Mouse (Mus musculus): ENCODE results near the gene Wdr43. TPM values are rescaled to one million over a fixed set of nuclear protein-coding genes. Genes with fewer than 3 reads are reported as not detected.

The Wdr43 gene
- polyA plus RNA-seq, 1 experiment from 2014 or later, result 84.0 TPM

DNA sequence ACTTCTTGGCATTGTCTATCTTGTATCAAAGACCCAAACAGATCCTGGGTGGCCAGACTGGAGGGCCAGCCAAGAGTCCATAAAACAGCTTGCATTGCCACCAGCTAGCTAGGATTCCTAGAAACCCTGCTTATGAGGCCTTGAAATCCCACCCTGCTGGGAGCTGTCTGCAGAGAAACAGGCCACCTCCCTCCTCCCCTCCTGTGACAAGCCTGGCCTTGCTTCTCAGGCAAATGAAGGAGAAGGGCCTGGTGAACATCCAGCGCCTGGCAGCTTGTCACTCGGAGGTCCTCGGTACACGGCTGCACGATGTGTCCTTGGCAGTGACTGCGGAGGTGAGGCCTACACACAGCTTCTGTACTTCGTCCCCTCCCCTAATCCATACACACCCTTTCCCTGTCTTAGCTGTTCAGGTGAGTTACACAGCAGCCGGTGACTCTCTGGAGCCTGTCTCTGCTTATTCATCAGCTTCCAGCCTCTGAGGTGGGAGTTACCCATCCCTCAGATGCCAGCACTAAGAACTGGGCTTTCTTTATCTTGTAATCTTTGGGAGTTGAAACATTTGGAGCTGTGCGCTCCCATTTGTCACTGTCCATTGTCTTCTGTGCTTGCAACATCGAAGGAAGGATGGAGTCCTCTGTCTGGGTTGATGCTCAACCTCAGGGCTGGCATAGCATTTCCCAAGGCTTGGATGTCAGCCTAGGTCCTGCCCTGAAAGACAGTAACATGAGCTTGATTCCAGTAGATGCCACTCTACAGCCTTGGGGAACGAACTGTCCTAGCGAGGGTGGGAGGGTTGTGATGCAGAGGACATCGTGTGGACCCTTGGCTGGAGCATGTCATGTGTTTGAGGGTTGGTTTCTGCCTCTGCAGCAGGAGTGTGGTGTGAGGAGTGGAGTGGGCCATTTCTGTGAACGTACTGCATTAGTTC, 90.1 kb downstream of the Wdr43 start:
- 88% methylated on average over 14 of the region's 14 CpGs for WGBS
- H3K4me2 ChIP-seq, result no peak overlapping the region
- no peak overlapping the region for H3K9ac ChIP-seq (ENCODE audit: low read length)
- no peaks in the 10 kb centered on the region for H3K36me3 ChIP-seq (ENCODE audit: control insufficient read depth, insufficient read depth, low read length)
- no peak overlapping the region for H3K27ac ChIP-seq (ENCODE audit: low read depth, low read length)
- no peaks in the 10 kb centered on the region for H3K27me3 ChIP-seq (ENCODE audit: control insufficient read depth, insufficient read depth, low read length)
- no peaks in the 10 kb centered on the region for H3K4me1 ChIP-seq (ENCODE audit: control insufficient read depth, insufficient read depth, low read length)
- DNase-seq (ENCODE audit: low spot score, missing footprints) (no peak), ATAC-seq (ENCODE audit: low FRiP score) (no peak)
- H3K9me3 ChIP-seq (ENCODE audit: control insufficient read depth, low read length), result no peaks in the 10 kb centered on the region
- H3K4me3 ChIP-seq (ENCODE audit: low read depth, low read length), result no peak overlapping the region

DNA sequence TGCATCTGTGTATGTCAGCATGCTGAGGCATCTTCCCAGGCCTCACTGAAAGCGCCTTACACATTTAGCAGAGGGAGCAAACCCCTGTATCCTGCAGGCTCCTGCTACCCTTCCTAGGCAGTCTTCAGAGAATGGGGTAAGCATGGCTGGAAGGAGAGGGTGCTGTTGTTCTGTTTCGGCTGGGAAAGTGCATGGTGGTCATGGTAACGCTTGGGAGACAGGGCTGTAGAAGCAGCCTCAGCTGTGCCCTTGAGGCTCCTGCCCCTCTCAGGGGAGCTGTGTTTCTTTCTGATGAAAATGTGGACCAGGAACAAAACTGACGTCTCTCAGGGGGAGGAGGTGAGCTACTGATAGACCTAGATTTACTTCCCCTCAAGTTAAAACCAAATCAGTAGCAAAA, 92.0 kb downstream of the Wdr43 start:
- H3K36me3 ChIP-seq (ENCODE audit: control insufficient read depth, insufficient read depth, low read length), result no peaks in the 10 kb centered on the region
- 49% methylated on average over 4 of the region's 4 CpGs for WGBS

More for the DNA sequence above, 92.0 kb downstream of the Wdr43 start:
- Histone ChIP-seq H3K4me1 (ENCODE audit: control insufficient read depth, insufficient read depth, low read length) (no peaks in the 10 kb centered on the region), H3K27ac (ENCODE audit: low read depth, low read length) (no peak overlapping the region), H3K27me3 (ENCODE audit: control insufficient read depth, insufficient read depth, low read length) (no peaks in the 10 kb centered on the region), H3K9me3 (ENCODE audit: control insufficient read depth, low read length) (no peaks in the 10 kb centered on the region), H3K4me3 (ENCODE audit: low read depth, low read length) (no peak overlapping the region), H3K4me2 (no peak overlapping the region), H3K9ac (ENCODE audit: low read length) (no peak overlapping the region)
- DNase-seq (ENCODE audit: low spot score, missing footprints) (no peak), ATAC-seq (ENCODE audit: low FRiP score) (no peak)

Other genes starting within 250 kb of the Wdr43 start
- 1.5 and 2.0 TPM in 2 replicates for gene Gm4707, start 156.0 kb upstream of the Wdr43 start, polyA plus RNA-seq (2014; fragmentation: Nextera tagmentation; extraction: Ambion mirVana)
- 71.0 and 76.1 TPM in 2 replicates for gene Smchd1, start 140.6 kb upstream of the Wdr43 start, polyA plus RNA-seq (2014; fragmentation: Nextera tagmentation; extraction: Ambion mirVana)
- 65.6 and 71.3 TPM in 2 replicates for gene Ndc80, start 89.0 kb upstream of the Wdr43 start, polyA plus RNA-seq (2014; fragmentation: Nextera tagmentation; extraction: Ambion mirVana)
- 1.6 and 1.7 TPM in 2 replicates for gene Spdya, start 63.8 kb upstream of the Wdr43 start, polyA plus RNA-seq (2014; fragmentation: Nextera tagmentation; extraction: Ambion mirVana)
- gene Togaram2, start 57.4 kb downstream of the Wdr43 start, polyA plus RNA-seq (2014; fragmentation: Nextera tagmentation; extraction: Ambion mirVana), result not detected in 2 replicates
- gene Pcare, start 137.0 kb downstream of the Wdr43 start, polyA plus RNA-seq (2014; fragmentation: Nextera tagmentation; extraction: Ambion mirVana), result not detected in 2 replicates
- gene Clip4, start 152.6 kb downstream of the Wdr43 start, polyA plus RNA-seq (2014; fragmentation: Nextera tagmentation; extraction: Ambion mirVana), result 5.3 and 5.7 TPM in 2 replicates

Data from midbrain, embryonic 11.5 days (tissue).